Mouse (Mus musculus): ENCODE results near the gene Fndc3b.

DNA sequence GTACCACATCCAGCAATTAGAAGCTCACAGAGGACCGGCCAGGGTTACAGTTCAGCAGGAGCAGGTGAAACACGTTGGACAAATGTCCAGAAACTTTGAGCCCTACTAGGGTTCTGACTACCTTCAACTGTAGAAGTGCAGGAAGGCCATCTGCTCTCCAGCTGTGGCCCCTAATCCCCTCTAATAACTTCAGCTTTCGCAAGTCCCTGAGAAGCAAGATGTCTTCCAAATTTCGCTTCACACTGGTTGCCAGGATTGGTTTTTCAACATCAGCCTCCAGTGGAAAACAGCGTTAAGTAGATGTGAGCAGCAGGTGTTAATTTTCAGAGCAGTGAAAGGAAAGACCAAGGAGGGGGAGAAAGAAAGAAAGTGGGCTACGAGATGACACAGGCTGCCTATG lies 190.7 kb downstream of the Fndc3b start:
- TF ChIP-seq CTCF (conservative IDR thresholded peaks at IDR 0.05; ENCODE audit: insufficient read depth, insufficient read length, low read depth, low read length) (no peak), POLR2A (IDR thresholded peaks at IDR 0.05; ENCODE audit: low read depth, low read length) (no peak)

Measured in kidney, adult 2 months (tissue).